Mouse (Mus musculus): ENCODE measurements at regions not wholly inside any gene's neighbourhood (a gene's known extent, or its start where the extent isn't known, plus 50 kb on each side); places are given as distances from the start of the nearest gene placed in this dataset.
A peak's percentile ranks its signal among the peaks of the same experiment; 100 is the strongest.

DNA sequence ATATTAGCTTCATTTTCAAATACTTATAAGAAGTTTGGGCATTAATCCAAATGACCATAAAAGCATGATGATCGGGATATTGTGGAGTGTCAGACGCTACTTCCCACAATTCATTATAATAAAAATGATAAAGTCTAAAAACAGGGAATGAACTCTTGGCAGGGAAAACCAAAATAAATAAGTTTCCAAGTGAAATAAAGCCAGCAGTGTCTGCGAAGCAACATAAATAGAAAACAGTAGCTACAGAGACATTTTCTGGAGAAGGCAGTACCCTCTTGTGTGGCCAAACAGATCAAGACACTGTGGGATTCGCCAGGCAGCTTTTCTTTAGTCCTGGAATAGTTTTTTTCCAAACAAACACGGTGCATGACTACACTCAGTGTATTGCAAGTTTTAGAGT, 172.7 kb upstream of the Hand2 start:
- no peak for DNase-seq (ENCODE audit: low spot score in 2 of 2)

DNA sequence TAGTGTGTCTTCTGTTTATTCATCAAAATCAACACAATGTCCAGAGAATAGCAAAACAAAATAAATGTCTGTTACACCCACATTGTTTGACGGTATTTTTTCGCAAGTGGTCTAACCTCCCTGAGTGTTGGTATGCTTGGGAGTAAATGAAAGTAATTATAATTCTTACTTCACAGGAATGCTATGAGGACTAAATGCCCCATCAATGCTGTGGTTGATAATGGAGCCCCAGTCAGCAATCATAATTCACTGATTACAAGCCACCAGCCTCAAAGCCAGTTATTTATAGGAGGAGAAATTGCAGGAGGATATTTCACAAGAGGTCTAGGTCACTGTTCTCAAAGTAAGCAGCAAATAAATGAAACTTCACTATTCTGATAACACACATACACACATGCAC, 129.6 kb upstream of the Hand2 start:
- peak in 1 of 2 experiments; percentile 4 for DNase-seq (ENCODE audit: low spot score in 2 of 2)

DNA sequence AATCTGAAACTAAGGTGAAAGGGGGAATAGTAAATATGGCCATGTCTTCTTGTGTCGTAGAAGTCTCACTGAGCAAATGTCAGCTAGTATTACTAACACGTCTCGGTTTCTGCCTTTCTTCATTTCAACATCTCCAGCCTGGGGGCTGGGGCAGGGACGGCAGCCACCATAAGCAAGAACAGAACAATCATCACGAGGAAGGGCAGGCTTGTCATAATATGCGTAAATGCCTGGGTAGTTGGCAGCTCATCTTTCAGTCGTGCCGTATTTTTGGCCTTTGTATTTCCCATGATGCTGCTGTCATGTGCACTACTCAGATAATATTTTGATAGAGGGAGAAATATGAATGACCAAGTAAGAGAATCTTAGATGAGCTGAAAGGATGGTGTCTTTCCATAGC, 120.5 kb upstream of the Hand2 start:
- peak in 1 of 2 experiments; percentile 32 for DNase-seq (ENCODE audit: low spot score in 2 of 2)

DNA sequence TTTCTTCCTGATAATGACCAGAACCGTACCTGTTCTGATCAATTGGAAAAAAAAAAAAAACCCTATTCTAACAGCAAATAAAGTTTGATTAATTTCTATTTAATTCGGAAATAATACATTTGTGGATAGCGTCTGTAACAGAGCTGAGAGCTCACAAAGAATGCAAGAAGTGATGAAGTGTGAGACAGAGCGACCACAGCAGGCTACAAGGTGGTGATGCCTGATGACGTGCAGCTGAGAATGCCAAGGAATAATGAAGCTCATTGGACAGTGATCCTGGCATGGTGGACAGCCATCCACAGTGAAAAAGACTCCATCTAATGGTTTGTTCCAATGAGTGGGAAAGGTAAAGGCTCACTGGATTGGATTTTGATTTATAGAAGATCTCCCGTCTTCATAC, 111.2 kb upstream of the Hand2 start:
- DNase-seq (ENCODE audit: low spot score in 2 of 2) = no peak

DNA sequence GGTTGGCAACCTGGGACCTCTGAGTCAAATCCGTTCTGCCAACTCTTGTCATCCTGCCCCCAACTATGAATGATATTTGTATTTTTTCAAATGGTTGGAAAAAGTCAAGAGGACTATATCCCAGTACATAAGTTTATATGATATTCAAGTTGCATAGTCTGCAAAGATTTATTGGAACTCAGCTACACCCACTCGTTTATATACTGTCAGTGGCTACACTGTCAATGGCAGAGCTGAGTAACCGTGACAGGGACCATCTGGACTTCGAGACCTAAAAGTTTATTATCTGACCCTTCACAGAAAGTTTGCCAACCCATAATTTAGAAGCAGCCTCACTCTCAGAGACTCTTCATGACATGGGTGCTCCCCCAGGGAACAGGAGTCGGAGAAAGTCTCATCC, 107.7 kb upstream of the Hand2 start:
- no peak for DNase-seq (ENCODE audit: low spot score in 2 of 2)

DNA sequence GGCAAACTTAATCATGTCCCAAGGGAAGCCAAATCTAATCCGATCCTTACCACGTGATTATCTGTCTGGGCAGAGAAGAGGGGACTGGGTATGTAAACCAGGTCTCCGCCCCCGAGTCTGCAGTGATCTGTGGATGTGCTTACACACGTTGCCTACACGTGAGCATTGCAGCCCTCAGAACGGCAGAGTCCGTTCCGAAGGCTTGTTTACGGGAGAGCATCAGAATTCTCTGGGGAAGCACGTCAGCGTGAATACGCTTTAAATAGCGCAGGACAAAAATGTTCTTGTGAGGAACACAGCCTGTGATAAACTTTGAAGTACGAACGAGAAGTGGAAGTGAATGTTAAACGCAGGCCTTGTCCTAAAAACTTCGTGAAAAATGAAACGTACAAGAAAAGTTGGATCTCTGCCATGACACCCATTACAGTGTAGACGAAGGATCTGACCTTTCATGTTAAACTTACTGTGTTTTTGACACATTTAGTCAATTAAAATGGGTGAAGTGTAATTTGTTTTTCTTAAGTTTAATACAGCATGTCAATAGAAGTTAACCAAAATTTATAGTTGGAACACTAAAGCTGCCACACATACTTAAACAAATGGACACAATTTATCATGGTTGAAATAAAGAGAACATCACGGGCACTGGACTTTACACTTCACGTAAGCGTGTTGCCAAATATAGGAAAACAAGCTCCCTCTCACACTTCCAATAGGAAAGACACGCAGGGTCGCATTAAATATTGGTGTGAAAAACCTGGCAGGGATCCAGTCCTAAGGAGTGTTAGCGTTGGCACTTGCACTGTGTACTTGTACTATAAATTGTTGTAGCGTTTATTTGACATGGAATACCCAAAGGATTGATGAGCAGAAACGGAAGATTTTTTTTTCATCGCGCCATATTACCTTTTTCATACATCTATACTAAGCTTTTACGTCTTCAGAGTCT, 106.5 kb upstream of the Hand2 start:
- DNase-seq (ENCODE audit: low spot score in 2 of 2) = peak; percentile 43 to 55

DNA sequence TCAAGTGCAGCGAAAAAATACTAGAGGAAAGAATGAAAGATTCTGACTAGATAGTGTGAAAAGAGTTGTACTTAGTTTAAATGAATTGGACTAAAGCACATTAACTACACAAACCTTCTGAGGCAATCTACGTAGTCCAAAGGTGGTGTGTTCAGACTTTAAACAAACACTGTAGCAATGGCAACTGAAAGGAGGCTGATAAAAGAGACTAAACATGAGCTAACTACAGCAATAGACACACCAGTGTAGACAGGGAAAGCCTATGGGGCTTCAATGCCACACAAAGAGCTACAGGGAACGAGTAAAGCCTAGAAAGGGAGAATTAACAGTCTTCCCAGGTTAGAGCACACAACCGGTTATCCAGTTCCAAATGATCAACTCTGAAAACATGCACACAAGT, 90.2 kb upstream of the Hand2 start:
- DNase-seq (ENCODE audit: low spot score in 2 of 2) = no peak

DNA sequence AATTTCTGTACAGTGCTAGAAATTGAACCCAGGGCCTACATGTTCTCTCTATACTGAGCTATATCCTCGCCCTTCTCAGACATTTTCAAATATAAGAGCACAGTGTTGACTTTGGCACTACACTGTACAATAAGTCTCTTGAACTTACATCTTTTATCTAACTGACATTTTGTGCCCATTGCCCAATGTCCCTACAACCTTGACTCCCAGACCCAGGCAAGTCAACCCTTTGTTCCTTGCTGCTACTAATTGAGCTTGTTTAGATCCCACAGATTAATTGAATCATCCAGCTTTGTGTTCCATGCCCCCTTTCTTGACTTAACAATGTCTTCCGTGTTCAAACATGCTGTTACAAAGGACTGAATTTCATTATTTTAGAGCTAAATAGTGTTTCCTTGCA, 78.5 kb upstream of the Hand2 start:
- DNase-seq (ENCODE audit: low spot score in 2 of 2) = no peak

DNA sequence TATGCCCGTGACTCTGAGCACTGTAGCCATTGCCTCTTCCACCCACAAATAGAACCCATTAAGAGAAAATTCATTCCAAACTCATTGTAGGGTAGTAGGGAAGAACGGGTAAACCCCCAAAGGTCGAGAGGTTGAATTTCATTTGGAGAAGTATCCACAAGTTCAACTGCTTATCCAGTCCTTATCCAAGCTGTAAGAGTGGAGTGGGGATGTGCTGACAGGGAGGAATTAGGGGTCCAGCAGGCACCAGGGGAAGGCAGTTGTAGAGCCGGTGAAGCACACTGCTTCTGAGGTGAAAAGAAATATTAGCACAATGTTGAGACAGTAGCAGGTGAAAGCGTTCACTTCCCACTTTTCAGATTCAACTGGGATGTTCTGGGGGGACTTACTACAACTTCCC, 71.7 kb upstream of the Hand2 start:
- no peak for DNase-seq (ENCODE audit: low spot score in 2 of 2)
